Mouse (Mus musculus): ENCODE measurements around the gene Bst2. TPM values are rescaled to one million over a fixed set of nuclear protein-coding genes. Genes with fewer than 3 reads are reported as not detected.
"Not testable (repeated sequence)": the region's sequence is repeated elsewhere in the genome, so short reads cannot be mapped to it uniquely, and the experiment has no call there.

Gene Bst2
- polyA plus RNA-seq, 1 experiment from 2014 or later: 46.5 TPM

GRCm38 (mm10) chr8:71550754-71551153, 13.5 kb upstream of the Bst2 start:
- Histone ChIP-seq H3K9me3 (replicated peaks; ENCODE audit: control insufficient read depth, low read length) (no peaks in the 10 kb centered on the region), H3K4me1 (ENCODE audit: control insufficient read depth, insufficient read depth, low read length) (peaks cover 8% of the 10 kb centered on the region; the same call in 1 of the 2 replicates), H3K36me3 (ENCODE audit: control insufficient read depth, insufficient read depth, low read length) (no peaks in the 10 kb centered on the region), H3K4me2 (ENCODE audit: low read depth, low read length) (no peak overlapping the region), H3K4me3 (replicated peaks; ENCODE audit: low read length) (no peak overlapping the region), H3K9ac (ENCODE audit: low read length) (no peak overlapping the region), H3K27ac (ENCODE audit: low read length) (no peak overlapping the region), H3K27me3 (ENCODE audit: control insufficient read depth, insufficient read depth, low read length) (no peaks in the 10 kb centered on the region)
- no peak for ATAC-seq (ENCODE audit: insufficient read depth, low FRiP score)
- 65% methylated on average over 7 of the region's 7 CpGs for WGBS

GRCm38 (mm10) chr8:71547590-71547989, 10.3 kb upstream of the Bst2 start:
- Histone ChIP-seq H3K27ac (ENCODE audit: low read length) (no peak overlapping the region), H3K9ac (ENCODE audit: low read length) (no peak overlapping the region), H3K4me3 (replicated peaks; ENCODE audit: low read length) (no peak overlapping the region), H3K4me1 (ENCODE audit: control insufficient read depth, insufficient read depth, low read length) (peaks cover 10% of the 10 kb centered on the region; the same call in 1 of the 2 replicates), H3K9me3 (replicated peaks; ENCODE audit: control insufficient read depth, low read length) (no peaks in the 10 kb centered on the region), H3K36me3 (ENCODE audit: control insufficient read depth, insufficient read depth, low read length) (no peaks in the 10 kb centered on the region), H3K4me2 (ENCODE audit: low read depth, low read length) (no peak overlapping the region), H3K27me3 (ENCODE audit: control insufficient read depth, insufficient read depth, low read length) (no peaks in the 10 kb centered on the region)
- ATAC-seq (ENCODE audit: insufficient read depth, low FRiP score): no peak
- WGBS: 87% methylated on average over 7 of the region's 7 CpGs

GRCm38 (mm10) chr8:71545053-71545452, 7.8 kb upstream of the Bst2 start:
- no peak overlapping the region for H3K4me3 ChIP-seq (replicated peaks; ENCODE audit: low read length)
- H3K9me3 ChIP-seq (replicated peaks; ENCODE audit: control insufficient read depth, low read length): no peaks in the 10 kb centered on the region
- H3K36me3 ChIP-seq (ENCODE audit: control insufficient read depth, insufficient read depth, low read length): no peaks in the 10 kb centered on the region
- no peak overlapping the region for H3K4me2 ChIP-seq (ENCODE audit: low read depth, low read length)
- no peak for ATAC-seq (ENCODE audit: insufficient read depth, low FRiP score)
- no peak overlapping the region for H3K27ac ChIP-seq (ENCODE audit: low read length)
- H3K9ac ChIP-seq (ENCODE audit: low read length): no peak overlapping the region
- peaks cover 7% of the 10 kb centered on the region; the same call in 1 of the 2 replicates for H3K4me1 ChIP-seq (ENCODE audit: control insufficient read depth, insufficient read depth, low read length)
- H3K27me3 ChIP-seq (ENCODE audit: control insufficient read depth, insufficient read depth, low read length): no peaks in the 10 kb centered on the region
- WGBS: 88% methylated on average over 11 of the region's 11 CpGs

- 82% methylated on average over 9 of the region's 9 CpGs for WGBS
- H3K4me1 ChIP-seq (ENCODE audit: control insufficient read depth, insufficient read depth, low read length): peaks cover 7% of the 10 kb centered on the region; the same call in 1 of the 2 replicates
- no peak overlapping the region for H3K27ac ChIP-seq (ENCODE audit: low read length)
- no peaks in the 10 kb centered on the region for H3K9me3 ChIP-seq (replicated peaks; ENCODE audit: control insufficient read depth, low read length)
- ATAC-seq (ENCODE audit: insufficient read depth, low FRiP score): no peak
- peak overlapping the region; percentile 93 for H3K4me3 ChIP-seq (replicated peaks; ENCODE audit: low read length)
- H3K27me3 ChIP-seq (ENCODE audit: control insufficient read depth, insufficient read depth, low read length): no peaks in the 10 kb centered on the region
- no peaks in the 10 kb centered on the region for H3K36me3 ChIP-seq (ENCODE audit: control insufficient read depth, insufficient read depth, low read length)
- H3K9ac ChIP-seq (ENCODE audit: low read length): peak overlapping the region; percentile 86
- H3K4me2 ChIP-seq (ENCODE audit: low read depth, low read length): peak overlapping the region; percentile 90
Observed at GRCm38 (mm10) chr8:71543755-71544154, 6.5 kb upstream of the Bst2 start.

GRCm38 (mm10) chr8:71542632-71543343, 5.5 kb upstream of the Bst2 start, which contains the start of gene Mvb12a:
Mvb12a (plus strand) TSS chr8:71542922.
- H3K4me1 ChIP-seq (ENCODE audit: control insufficient read depth, insufficient read depth, low read length): peaks cover 9% of the 10 kb centered on the region; the same call in 1 of the 2 replicates

GRCm38 (mm10) chr8:71535663-71536062, 1.6 kb downstream of the Bst2 start:
- Histone ChIP-seq H3K27ac (ENCODE audit: low read length) (no peak overlapping the region), H3K4me2 (ENCODE audit: low read depth, low read length) (no peak overlapping the region), H3K4me1 (ENCODE audit: control insufficient read depth, insufficient read depth, low read length) (0 out of 2 replicates have a peak, but pooled peaks cover 5% of the 10 kb centered on the region), H3K27me3 (ENCODE audit: control insufficient read depth, insufficient read depth, low read length) (no peaks in the 10 kb centered on the region), H3K4me3 (replicated peaks; ENCODE audit: low read length) (no peak overlapping the region), H3K9me3 (replicated peaks; ENCODE audit: control insufficient read depth, low read length) (no peaks in the 10 kb centered on the region), H3K9ac (ENCODE audit: low read length) (no peak overlapping the region), H3K36me3 (ENCODE audit: control insufficient read depth, insufficient read depth, low read length) (no peaks in the 10 kb centered on the region)
- WGBS: 62% methylated on average over 5 of the region's 5 CpGs
- ATAC-seq (ENCODE audit: insufficient read depth, low FRiP score): no peak

More at GRCm38 (mm10) chr8:71542632-71543343, 5.5 kb upstream of the Bst2 start, which contains the start of gene Mvb12a:
- Histone ChIP-seq H3K27ac (ENCODE audit: low read length) (peak within 1 kb of the TSS; percentile 46; the same call in 1 of the 2 replicates), H3K27me3 (ENCODE audit: control insufficient read depth, insufficient read depth, low read length) (no peaks in the 10 kb centered on the region), H3K4me3 (replicated peaks; ENCODE audit: low read length) (peak within 1 kb of the TSS; percentile 93), H3K36me3 (ENCODE audit: control insufficient read depth, insufficient read depth, low read length) (no peaks in the 10 kb centered on the region), H3K9me3 (replicated peaks; ENCODE audit: control insufficient read depth, low read length) (no peaks in the 10 kb centered on the region), H3K9ac (ENCODE audit: low read length) (peak within 1 kb of the TSS; percentile 86), H3K4me2 (ENCODE audit: low read depth, low read length) (peak within 1 kb of the TSS; percentile 90)
- under 1% methylated on average over 55 of the region's 55 CpGs for WGBS
- peak; percentile 97 for ATAC-seq (ENCODE audit: insufficient read depth, low FRiP score)

- H3K4me2 ChIP-seq (ENCODE audit: low read depth, low read length): no peak overlapping the region
- H3K27ac ChIP-seq (ENCODE audit: low read length): no peak overlapping the region
- H3K4me3 ChIP-seq (replicated peaks; ENCODE audit: low read length): no peak overlapping the region
- no peak overlapping the region for H3K9ac ChIP-seq (ENCODE audit: low read length)
- H3K4me1 ChIP-seq (ENCODE audit: control insufficient read depth, insufficient read depth, low read length): 0 out of 2 replicates have a peak, but pooled peaks cover 5% of the 10 kb centered on the region
- H3K27me3 ChIP-seq (ENCODE audit: control insufficient read depth, insufficient read depth, low read length): no peaks in the 10 kb centered on the region
- H3K36me3 ChIP-seq (ENCODE audit: control insufficient read depth, insufficient read depth, low read length): no peaks in the 10 kb centered on the region
- no peaks in the 10 kb centered on the region for H3K9me3 ChIP-seq (replicated peaks; ENCODE audit: control insufficient read depth, low read length)
- WGBS: 42% methylated on average over 3 of the region's 3 CpGs
- ATAC-seq (ENCODE audit: insufficient read depth, low FRiP score): no peak
Observed at GRCm38 (mm10) chr8:71534263-71534810, 2.9 kb downstream of the Bst2 start.

GRCm38 (mm10) chr8:71530735-71531467, 6.4 kb downstream of the Bst2 start:
- not testable (repeated sequence) for H3K4me2 ChIP-seq (ENCODE audit: low read depth, low read length); H3K9me3 ChIP-seq (replicated peaks; ENCODE audit: control insufficient read depth, low read length); H3K27me3 ChIP-seq (ENCODE audit: control insufficient read depth, insufficient read depth, low read length); H3K9ac ChIP-seq (ENCODE audit: low read length); ATAC-seq (ENCODE audit: insufficient read depth, low FRiP score); H3K27ac ChIP-seq (ENCODE audit: low read length); H3K4me3 ChIP-seq (replicated peaks; ENCODE audit: low read length); H3K36me3 ChIP-seq (ENCODE audit: control insufficient read depth, insufficient read depth, low read length)
- 70% methylated on average over 5 of the region's 12 CpGs for WGBS
- H3K4me1 ChIP-seq (ENCODE audit: control insufficient read depth, insufficient read depth, low read length): peaks cover 12% of the 10 kb centered on the region; the same call in 1 of the 2 replicates
